Mouse (Mus musculus) ovary, adult 18-20 months (tissue): ENCODE results near the gene Fam204a.
A peak's percentile ranks its signal among the peaks of the same experiment; 100 is the strongest.

Experiments used
- DNase-seq: peaks from one replicate; pipeline ENCODE4 v3.0.0; 2022; ENCODE audit warnings: low spot score, mixed read lengths

Fam204a gene

GRCm38 (mm10) chr19:60225899-60226844 lies at the start of gene Fam204a:
Gene Fam204a (minus strand): TSS chr19:60226701.
- peak; percentile 88 for DNase-seq

GRCm38 (mm10) chr19:60265789-60266188 lies 39.3 kb upstream of the Fam204a start:
- no peak for DNase-seq

GRCm38 (mm10) chr19:60260689-60261088 lies 34.2 kb upstream of the Fam204a start:
- DNase-seq = no peak

- no peak for DNase-seq
These were observed 25.5 kb upstream of the Fam204a start for GRCm38 (mm10) chr19:60252021-60252420.

- no peak for DNase-seq
These were observed 24.7 kb upstream of the Fam204a start for GRCm38 (mm10) chr19:60251197-60251596.

GRCm38 (mm10) chr19:60245250-60245649 lies 18.7 kb upstream of the Fam204a start:
- no peak for DNase-seq

GRCm38 (mm10) chr19:60242620-60243019 lies 16.1 kb upstream of the Fam204a start:
- no peak for DNase-seq

GRCm38 (mm10) chr19:60241916-60242602 lies 15.6 kb upstream of the Fam204a start:
- DNase-seq = no peak

GRCm38 (mm10) chr19:60231542-60231941 lies 5.0 kb upstream of the Fam204a start:
- DNase-seq = no peak

- DNase-seq = no peak
These were observed 339 bp upstream of the Fam204a start for GRCm38 (mm10) chr19:60226845-60227235.

- DNase-seq = no peak
These were observed 7.1 kb downstream of the Fam204a start for GRCm38 (mm10) chr19:60219395-60219794.

- DNase-seq = no peak
These were observed 8.5 kb downstream of the Fam204a start for GRCm38 (mm10) chr19:60217985-60218384.

- DNase-seq = no peak
These were observed 18.3 kb downstream of the Fam204a start for GRCm38 (mm10) chr19:60208173-60208572.

GRCm38 (mm10) chr19:60204176-60204575 lies 22.3 kb downstream of the Fam204a start:
- DNase-seq = no peak

- DNase-seq = no peak
These were observed 26.2 kb downstream of the Fam204a start for GRCm38 (mm10) chr19:60200294-60200693.

- DNase-seq = no peak
These were observed 27.3 kb downstream of the Fam204a start for GRCm38 (mm10) chr19:60199152-60199551.

- no peak for DNase-seq
These were observed 33.7 kb downstream of the Fam204a start for GRCm38 (mm10) chr19:60192790-60193189.

- no peak for DNase-seq
These were observed 37.3 kb downstream of the Fam204a start for GRCm38 (mm10) chr19:60189206-60189605.

GRCm38 (mm10) chr19:60182901-60183300 lies 43.6 kb downstream of the Fam204a start:
- DNase-seq = no peak

GRCm38 (mm10) chr19:60182171-60182570 lies 44.3 kb downstream of the Fam204a start:
- DNase-seq = no peak

- DNase-seq = no peak
These were observed 47.5 kb downstream of the Fam204a start for GRCm38 (mm10) chr19:60178771-60179563.

- no peak for DNase-seq
These were observed 61.1 kb downstream of the Fam204a start for GRCm38 (mm10) chr19:60165417-60165816.
